8 mouse cellular contexts compared by ENCODE assay signal in genomic region chr17:46553469-46553868, GRCm38 (mm10). TPM values are rescaled to one million over a fixed set of nuclear protein-coding genes. Genes with fewer than 3 reads are reported as not detected.
A peak's percentile ranks its signal among the peaks of the same experiment; 100 is the strongest.
DNase-seq lines count a peak whose midpoint lies in the region; ATAC-seq and TF ChIP-seq lines count a peak whose summit lies in the region.

No protein-coding gene starts in this region.

- peaks cover 37% of the 10 kb centered on the region for H3K36me3 ChIP-seq in forebrain, embryonic 13.5 days (ENCODE audit: poor library complexity, severe bottlenecking)
- peaks cover 22% of the 10 kb centered on the region for H3K36me3 ChIP-seq in intestine, embryonic 16.5 days (ENCODE audit: control insufficient read depth, insufficient read depth, low read length)
- peaks cover 20% of the 10 kb centered on the region for H3K36me3 ChIP-seq in neural tube, embryonic 14.5 days (ENCODE audit: control insufficient read depth, insufficient read depth, low read length)

- H3K4me1 ChIP-seq in lung, adult 2 months (ENCODE audit: control insufficient read depth, insufficient read depth, low read length): peaks cover 12% of the 10 kb centered on the region
- peaks cover 38% of the 10 kb centered on the region for H3K4me1 ChIP-seq in forebrain, embryonic 13.5 days
- peaks cover 29% of the 10 kb centered on the region for H3K4me1 ChIP-seq in intestine, embryonic 16.5 days (ENCODE audit: control insufficient read depth, insufficient read depth, low read length)
- peaks cover 29% of the 10 kb centered on the region for H3K4me1 ChIP-seq in neural tube, embryonic 14.5 days (ENCODE audit: control insufficient read depth, insufficient read depth, low read length)

- H3K27me3 ChIP-seq in forebrain, embryonic 13.5 days: no peaks in the 10 kb centered on the region
- H3K27me3 ChIP-seq in intestine, embryonic 16.5 days (replicated peaks; ENCODE audit: control insufficient read depth, insufficient read depth, low read length): no peaks in the 10 kb centered on the region
- no peaks in the 10 kb centered on the region for H3K27me3 ChIP-seq in neural tube, embryonic 14.5 days (ENCODE audit: control insufficient read depth, insufficient read depth, low read length)

- 56% methylated on average over 11 of the region's 11 CpGs for WGBS in lung, adult 2 months
- WGBS in forebrain, embryonic 13.5 days: 46% methylated on average over 11 of the region's 11 CpGs
- 36% methylated on average over 11 of the region's 11 CpGs for WGBS in intestine, embryonic 16.5 days
- 51% methylated on average over 11 of the region's 11 CpGs for WGBS in neural tube, embryonic 14.5 days

- no peak for TF ChIP-seq CTCF in lung, adult 2 months (IDR thresholded peaks at IDR 0.05; ENCODE audit: insufficient read depth, low read length)

- TF ChIP-seq POLR2A in lung, adult 2 months (IDR thresholded peaks at IDR 0.05; ENCODE audit: borderline replicate concordance, extremely low read depth, low read depth, low read length): no peak

- peak overlapping the region; percentile 94 for H3K4me2 ChIP-seq in forebrain, embryonic 13.5 days
- H3K4me2 ChIP-seq in intestine, embryonic 16.5 days (ENCODE audit: low read depth, low read length): peak overlapping the region; percentile 82
- H3K4me2 ChIP-seq in neural tube, embryonic 14.5 days (ENCODE audit: low read depth, low read length): peak overlapping the region; percentile 69

- DNase-seq in lung, adult 2 months: no peak
- DNase-seq in lung, postnatal 10 days: no peak
- DNase-seq in frontal cortex, postnatal 36 days (ENCODE audit: low spot score in 2 of 2): no peak
- DNase-seq in layer of hippocampus, postnatal 10 days (ENCODE audit: low spot score in 2 of 2): no peak
- DNase-seq in natural killer cell, adult 2 months (ENCODE audit: low spot score in 2 of 2): no peak

- H3K9me3 ChIP-seq in forebrain, embryonic 13.5 days (replicated peaks): no peaks in the 10 kb centered on the region
- no peaks in the 10 kb centered on the region for H3K9me3 ChIP-seq in intestine, embryonic 16.5 days (ENCODE audit: control insufficient read depth, low read length)
- no peaks in the 10 kb centered on the region for H3K9me3 ChIP-seq in neural tube, embryonic 14.5 days (ENCODE audit: control insufficient read depth, low read length)

- peak overlapping the region; percentile 12 for H3K4me3 ChIP-seq in lung, adult 2 months (replicated peaks; ENCODE audit: extremely low read depth, low read depth, low read length)
- H3K4me3 ChIP-seq in forebrain, embryonic 13.5 days: peak overlapping the region; percentile 95
- H3K4me3 ChIP-seq in intestine, embryonic 16.5 days (ENCODE audit: low read length): peak overlapping the region; percentile 97
- H3K4me3 ChIP-seq in neural tube, embryonic 14.5 days (ENCODE audit: low read depth, low read length): peak overlapping the region; percentile 96; the same call in 1 of the 2 replicates

- peak overlapping the region; percentile 97 for H3K9ac ChIP-seq in forebrain, embryonic 13.5 days
- H3K9ac ChIP-seq in intestine, embryonic 16.5 days (ENCODE audit: low read depth, low read length): peak overlapping the region; percentile 100
- peak overlapping the region; percentile 28; the same call in 1 of the 2 replicates for H3K9ac ChIP-seq in neural tube, embryonic 14.5 days (replicated peaks; ENCODE audit: low read depth, low read length)

- no peak for ATAC-seq in forebrain, embryonic 13.5 days
- ATAC-seq in intestine, embryonic 16.5 days: no peak
- no peak for ATAC-seq in neural tube, embryonic 14.5 days (ENCODE audit: low read depth)

- H3K27ac ChIP-seq in forebrain, embryonic 13.5 days: peak overlapping the region; percentile 81
- H3K27ac ChIP-seq in intestine, embryonic 16.5 days (ENCODE audit: low read length): peak overlapping the region; percentile 79
- peak overlapping the region; percentile 29; the same call in 1 of the 2 replicates for H3K27ac ChIP-seq in neural tube, embryonic 14.5 days (ENCODE audit: low read depth, low read length)

RNA-seq across cellular contexts. Expression of gene Srf, which starts 2.5 kb away (rescaled TPM):
- 162 and 190 TPM in 2 replicates for polyA plus RNA-seq in lung, adult 2 months (2012; rRNA removed)
- 4.2 and 4.4 TPM in 2 replicates for polyA plus RNA-seq in forebrain, embryonic 13.5 days (2015; fragmentation: Nextera tagmentation; extraction: Ambion mirVana)
- 4.9 and 5.9 TPM in 2 replicates for polyA plus RNA-seq in intestine, embryonic 16.5 days (2015; fragmentation: Nextera tagmentation; extraction: Ambion mirVana)
- polyA plus RNA-seq in neural tube, embryonic 14.5 days (2014; fragmentation: Nextera tagmentation; extraction: Ambion mirVana): 5.4 and 5.5 TPM in 2 replicates
- 10 to 100 TPM; 46.4 to 53.9 TPM for total RNA-seq in layer of hippocampus, postnatal 10 days (2021)

RNA-seq across cellular contexts. Expression of gene Cul9, which starts 7.3 kb away (rescaled TPM):
- 25.3 and 27.5 TPM in 2 replicates for polyA plus RNA-seq in lung, adult 2 months (2012; rRNA removed)
- polyA plus RNA-seq in forebrain, embryonic 13.5 days (2015; fragmentation: Nextera tagmentation; extraction: Ambion mirVana): 9.8 and 12.4 TPM in 2 replicates
- polyA plus RNA-seq in intestine, embryonic 16.5 days (2015; fragmentation: Nextera tagmentation; extraction: Ambion mirVana): 2.8 and 3.0 TPM in 2 replicates
- polyA plus RNA-seq in neural tube, embryonic 14.5 days (2014; fragmentation: Nextera tagmentation; extraction: Ambion mirVana): 15.7 and 18.5 TPM in 2 replicates
- 10 to 100 TPM; 42.1 to 52.6 TPM for total RNA-seq in layer of hippocampus, postnatal 10 days (2021)

RNA-seq across cellular contexts. Expression of gene Dnph1, which starts 57.0 kb away (rescaled TPM):
- 0.78 and 2.0 TPM in 2 replicates for polyA plus RNA-seq in lung, adult 2 months (2012; rRNA removed)
- polyA plus RNA-seq in forebrain, embryonic 13.5 days (2015; fragmentation: Nextera tagmentation; extraction: Ambion mirVana): 51.2 and 59.0 TPM in 2 replicates
- 40.4 and 45.1 TPM in 2 replicates for polyA plus RNA-seq in intestine, embryonic 16.5 days (2015; fragmentation: Nextera tagmentation; extraction: Ambion mirVana)
- 11.8 and 12.5 TPM in 2 replicates for polyA plus RNA-seq in neural tube, embryonic 14.5 days (2014; fragmentation: Nextera tagmentation; extraction: Ambion mirVana)
- 1 to 10 TPM; 6.0 to 7.6 TPM for total RNA-seq in layer of hippocampus, postnatal 10 days (2021)

Comparison
In these comparisons a context has a peak if more than half of its experiments do, and no peak if none do; other contexts are left out.
1. H3K4me3 ChIP-seq: peak in every context shown above with its lines; median percentile 97 in intestine, embryonic 16.5 days; 96 in neural tube, embryonic 14.5 days; 95 in forebrain, embryonic 13.5 days; 12 in lung, adult 2 months.
2. H3K27ac ChIP-seq: peak in every context shown above with its lines; median percentile 81 in forebrain, embryonic 13.5 days; 79 in intestine, embryonic 16.5 days; 29 in neural tube, embryonic 14.5 days.
3. H3K9ac ChIP-seq: peak in every context shown above with its lines; median percentile 100 in intestine, embryonic 16.5 days; 97 in forebrain, embryonic 13.5 days; 28 in neural tube, embryonic 14.5 days.
4. RNA of gene Srf, which starts 2.5 kb away (polyA plus RNA-seq): 162 to 190 TPM in lung, adult 2 months; 4.9 to 5.9 TPM in intestine, embryonic 16.5 days, 5.4 to 5.5 TPM in neural tube, embryonic 14.5 days and 4.2 to 4.4 TPM in forebrain, embryonic 13.5 days; every median in the first group is over 10 times any median in the second.
5. Peak in every context shown above with its lines, with median percentiles within 50 percentile points of each other: H3K4me2 ChIP-seq.